Mouse (Mus musculus) thymus, postnatal 25 days (tissue): ENCODE data around the gene Olfr593.
"Not testable (repeated sequence)": the region's sequence is repeated elsewhere in the genome, so short reads cannot be mapped to it uniquely, and the experiment has no call there.

ENCODE experiments used
- DNase-seq: peaks from one replicate; pipeline ENCODE4 v3.0.0; 2022

Gene Olfr593

GRCm38 (mm10) chr7:103211562-103211961 is at the start of gene Olfr593:
Gene Olfr593, plus strand, starts transcription at chr7:103211862.
- no peak for DNase-seq

GRCm38 (mm10) chr7:103169697-103170096 is 42.0 kb upstream of the Olfr593 start:
- no peak for DNase-seq

- DNase-seq: no peak
Observed at GRCm38 (mm10) chr7:103178240-103178639, 33.4 kb upstream of the Olfr593 start, which contains the start of gene Olfr591. Gene Olfr591, minus strand, starts transcription at chr7:103178340.

GRCm38 (mm10) chr7:103184503-103184902 is 27.2 kb upstream of the Olfr593 start, which contains the start of gene Olfr592:
Gene Olfr592, plus strand, starts transcription at chr7:103184803.
- not testable (repeated sequence) for DNase-seq

GRCm38 (mm10) chr7:103212050-103212449 is 388 bp downstream of the Olfr593 start:
- not testable (repeated sequence) for DNase-seq

GRCm38 (mm10) chr7:103216696-103217095 is 5.0 kb downstream of the Olfr593 start, which contains the start of gene Olfr594:
Gene Olfr594, plus strand, starts transcription at chr7:103216996.
- DNase-seq: no peak

- DNase-seq: not testable (repeated sequence)
Observed at GRCm38 (mm10) chr7:103252405-103252804, 40.7 kb downstream of the Olfr593 start, which contains the start of gene Usp17ld. Gene Usp17ld, minus strand, starts transcription at chr7:103252505.
